29 mouse cellular contexts compared by ENCODE assay signal in genomic region chr6:4577756-4578155, GRCm38 (mm10). TPM values are rescaled to one million over a fixed set of nuclear protein-coding genes. Genes with fewer than 3 reads are reported as not detected.
DNase-seq lines count a peak whose midpoint lies in the region; ATAC-seq and TF ChIP-seq lines count a peak whose summit lies in the region.
"Had no signal": no experiment of that assay in that cellular context is flagged by ENCODE, and none has a peak within 500 bp of the region (broad histone marks: within the 10 kb centered on the region; RNA-seq: fewer than 3 reads in every experiment).

No protein-coding gene starts in this region.

- no peak overlapping the region for H3K9ac ChIP-seq in forebrain, embryonic 13.5 days
- H3K9ac ChIP-seq in forebrain, embryonic 16.5 days (replicated peaks; ENCODE audit: low read depth, low read length), result no peak overlapping the region
- H3K9ac ChIP-seq in intestine, postnatal 0 days (ENCODE audit: low read depth, low read length), result no peak overlapping the region
- H3K9ac ChIP-seq: embryonic facial prominence, embryonic 12.5 days; hindbrain, embryonic 12.5 days; liver, embryonic 12.5 days; liver, postnatal 0 days had no signal

- H3K4me3 ChIP-seq in forebrain, embryonic 13.5 days, result no peak overlapping the region
- H3K4me3 ChIP-seq in forebrain, embryonic 10.5 days, result no peak overlapping the region
- no peak overlapping the region for H3K4me3 ChIP-seq in layer of hippocampus, adult 2 months
- H3K4me3 ChIP-seq in forebrain, embryonic 16.5 days (replicated peaks; ENCODE audit: low read length), result no peak overlapping the region
- H3K4me3 ChIP-seq in intestine, postnatal 0 days (ENCODE audit: low read depth, low read length), result no peak overlapping the region
- H3K4me3 ChIP-seq: embryonic facial prominence, embryonic 12.5 days; hindbrain, embryonic 12.5 days; liver, embryonic 12.5 days had no signal

- DNase-seq in forebrain, embryonic 10.5 days (ENCODE audit: extremely low spot score, low spot score), result no peak
- no peak for DNase-seq in layer of hippocampus, adult 2 months (ENCODE audit: low spot score in 2 of 2)
- DNase-seq in layer of hippocampus, postnatal 14 days (ENCODE audit: low spot score in 2 of 2), result no peak
- no peak for DNase-seq in cerebellum, postnatal 14 days
- DNase-seq: adrenal gland, adult 2 months; adrenal gland, postnatal 36 days; cerebellum, adult 8-10 months; embryo, embryonic 11 days; gastrocnemius, postnatal 14 days; heart, adult 18-20 months; heart, postnatal 36 days; kidney, adult 11 months; kidney, postnatal 25 days; layer of hippocampus, postnatal 36 days; left cerebral cortex, postnatal 4 days; liver, postnatal 0 days; lung, postnatal 36 days; midbrain, embryonic 14.5 days; thymus, postnatal 14 days had no signal

- 80% methylated on average over 5 of the region's 5 CpGs for WGBS in forebrain, embryonic 13.5 days
- 88% methylated on average over 5 of the region's 5 CpGs for WGBS in forebrain, embryonic 10.5 days
- WGBS in forebrain, embryonic 16.5 days, result 66% methylated on average over 5 of the region's 5 CpGs
- WGBS in intestine, postnatal 0 days, result 32% methylated on average over 5 of the region's 5 CpGs

- no peaks in the 10 kb centered on the region for H3K4me1 ChIP-seq in forebrain, embryonic 13.5 days
- peaks cover 11% of the 10 kb centered on the region for H3K4me1 ChIP-seq in forebrain, embryonic 10.5 days
- no peaks in the 10 kb centered on the region for H3K4me1 ChIP-seq in forebrain, embryonic 16.5 days (replicated peaks; ENCODE audit: control insufficient read depth, insufficient read depth, low read length)
- peaks cover 3% of the 10 kb centered on the region; the same call in 1 of the 2 replicates for H3K4me1 ChIP-seq in intestine, postnatal 0 days (replicated peaks; ENCODE audit: control insufficient read depth, insufficient read depth, low read length)
- H3K4me1 ChIP-seq: embryonic facial prominence, embryonic 12.5 days; hindbrain, embryonic 12.5 days; liver, embryonic 12.5 days had no signal

- no peaks in the 10 kb centered on the region for H3K27me3 ChIP-seq in forebrain, embryonic 13.5 days
- no peaks in the 10 kb centered on the region for H3K27me3 ChIP-seq in forebrain, embryonic 10.5 days (ENCODE audit: poor library complexity, severe bottlenecking)
- no peaks in the 10 kb centered on the region for H3K27me3 ChIP-seq in forebrain, embryonic 16.5 days (replicated peaks; ENCODE audit: control insufficient read depth, insufficient read depth, low read length)
- H3K27me3 ChIP-seq in intestine, postnatal 0 days (replicated peaks; ENCODE audit: control insufficient read depth, insufficient read depth, low read length), result no peaks in the 10 kb centered on the region
- H3K27me3 ChIP-seq: CH12.LX; embryonic facial prominence, embryonic 12.5 days; hindbrain, embryonic 12.5 days; liver, embryonic 12.5 days had no signal

- H3K36me3 ChIP-seq in forebrain, embryonic 13.5 days (ENCODE audit: poor library complexity, severe bottlenecking), result no peaks in the 10 kb centered on the region
- H3K36me3 ChIP-seq in forebrain, embryonic 10.5 days (replicated peaks), result no peaks in the 10 kb centered on the region
- no peaks in the 10 kb centered on the region for H3K36me3 ChIP-seq in forebrain, embryonic 16.5 days (ENCODE audit: control insufficient read depth, insufficient read depth)
- H3K36me3 ChIP-seq in intestine, postnatal 0 days (ENCODE audit: control insufficient read depth, insufficient read depth), result no peaks in the 10 kb centered on the region
- H3K36me3 ChIP-seq: embryonic facial prominence, embryonic 12.5 days; hindbrain, embryonic 12.5 days; liver, embryonic 12.5 days had no signal

- ATAC-seq in forebrain, embryonic 13.5 days, result peak; percentile 57; the same call in 1 of the 2 replicates
- peak; percentile 85 for ATAC-seq in forebrain, embryonic 16.5 days
- ATAC-seq in intestine, postnatal 0 days, result no peak
- ATAC-seq: activated CD4-positive, CD25-positive, alpha-beta regulatory T cell, adult 4 months; hindbrain, postnatal 0 days; liver, embryonic 12.5 days; liver, postnatal 0 days had no signal

- no peak for TF ChIP-seq CTCF in layer of hippocampus, adult 2 months (conservative IDR thresholded peaks at IDR 0.05)
- TF ChIP-seq CTCF in intestine, postnatal 0 days (IDR thresholded peaks at IDR 0.05; ENCODE audit: low read depth), result no peak

- H3K4me2 ChIP-seq in forebrain, embryonic 13.5 days, result no peak overlapping the region
- H3K4me2 ChIP-seq in forebrain, embryonic 16.5 days (ENCODE audit: low read length), result no peak overlapping the region
- peak overlapping the region; percentile 32; the same call in 1 of the 2 replicates for H3K4me2 ChIP-seq in intestine, postnatal 0 days (replicated peaks; ENCODE audit: low read depth)
- H3K4me2 ChIP-seq: embryonic facial prominence, embryonic 12.5 days; heart, embryonic 11.5 days; hindbrain, embryonic 12.5 days; liver, embryonic 12.5 days had no signal

- no peak overlapping the region for H3K27ac ChIP-seq in forebrain, embryonic 13.5 days
- H3K27ac ChIP-seq in forebrain, embryonic 10.5 days, result no peak overlapping the region
- peak overlapping the region; percentile 65 for H3K27ac ChIP-seq in layer of hippocampus, adult 2 months
- no peak overlapping the region for H3K27ac ChIP-seq in forebrain, embryonic 16.5 days (ENCODE audit: low read length)
- no peak overlapping the region for H3K27ac ChIP-seq in intestine, postnatal 0 days (ENCODE audit: low read depth, low read length)
- H3K27ac ChIP-seq: embryonic facial prominence, embryonic 12.5 days; hindbrain, embryonic 12.5 days; hindbrain, postnatal 0 days; liver, embryonic 12.5 days had no signal

- no peaks in the 10 kb centered on the region for H3K9me3 ChIP-seq in forebrain, embryonic 13.5 days (replicated peaks)
- H3K9me3 ChIP-seq in forebrain, embryonic 10.5 days, result no peaks in the 10 kb centered on the region
- H3K9me3 ChIP-seq in forebrain, embryonic 16.5 days (ENCODE audit: control insufficient read depth, low read length), result no peaks in the 10 kb centered on the region
- no peaks in the 10 kb centered on the region for H3K9me3 ChIP-seq in intestine, postnatal 0 days (ENCODE audit: control insufficient read depth)
- H3K9me3 ChIP-seq: embryonic facial prominence, embryonic 12.5 days; hindbrain, embryonic 12.5 days; liver, embryonic 12.5 days had no signal

RNA-seq across cellular contexts. Expression of gene Casd1, which starts 22.9 kb away (rescaled TPM):
- 31.9 and 32.4 TPM in 2 replicates for polyA plus RNA-seq in forebrain, embryonic 13.5 days (2015; fragmentation: Nextera tagmentation; extraction: Ambion mirVana)
- 34.5 and 34.7 TPM in 2 replicates for polyA plus RNA-seq in forebrain, embryonic 10.5 days (2016; fragmentation: Nextera tagmentation; extraction: Ambion mirVana)
- 10 to 100 TPM; 48.8 to 49.5 TPM for total RNA-seq in layer of hippocampus, adult 2 months (2021)
- total RNA-seq in layer of hippocampus, postnatal 14 days (2021), result 10 to 100 TPM; 44.8 to 47.4 TPM
- polyA plus RNA-seq in forebrain, embryonic 16.5 days (2015; fragmentation: Nextera tagmentation; extraction: Ambion mirVana), result 36.8 and 41.7 TPM in 2 replicates
- polyA plus RNA-seq in intestine, postnatal 0 days (2015; fragmentation: Nextera tagmentation; extraction: Ambion mirVana), result 12.0 and 12.1 TPM in 2 replicates
